Mouse (Mus musculus) common myeloid progenitor, adult 5-6 weeks (primary cell): ENCODE measurements around the gene Gm34653. TPM values are rescaled to one million over a fixed set of nuclear protein-coding genes. Genes with fewer than 3 reads are reported as not detected.
"Not testable (repeated sequence)": the region's sequence is repeated elsewhere in the genome, so short reads cannot be mapped to it uniquely, and the experiment has no call there.

Source experiments
- ATAC-seq: replicated peaks from 2 replicates; pipeline ENCODE4 v1.8.0; 2016; ENCODE audit warnings: low read depth, mild to moderate bottlenecking, moderate TSS enrichment, inconsistent platforms; ENCODE audit not compliant: poor library complexity, severe bottlenecking
- total RNA-seq: library from RNA; stranded (forward); fragments of 200-1000, 187-1606 nt; gene quantifications from 2 replicates; pipeline ENCODE4 v1.2.3, GENCODE M21; 2017

Gm34653 gene
- total RNA-seq, 1 experiment from 2014 or later: not detected

- ATAC-seq: no peak
Measured at GRCm38 (mm10) chr2:34812706-34813105, 20.1 kb upstream of the Gm34653 start.

DNA sequence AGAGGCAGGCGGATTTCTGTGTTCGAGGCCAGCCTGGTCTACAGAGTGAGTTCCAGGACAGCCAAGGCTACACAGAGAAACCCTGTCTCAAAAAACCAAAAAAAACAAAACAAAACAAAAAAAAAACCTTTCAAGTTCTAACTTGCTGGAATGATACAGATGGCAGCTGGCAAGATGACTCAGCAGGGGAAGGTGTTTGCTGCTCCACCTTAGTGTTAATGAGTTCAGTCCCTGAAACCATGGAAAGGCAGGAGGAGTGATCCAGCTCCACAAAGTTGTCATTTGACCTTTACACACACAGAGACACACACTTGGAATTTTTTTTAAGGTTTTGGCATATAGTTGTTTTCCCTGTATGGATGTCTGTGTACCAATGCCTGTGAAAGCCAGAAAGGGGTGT lies 16.9 kb upstream of the Gm34653 start:
- not testable (repeated sequence) for ATAC-seq

DNA sequence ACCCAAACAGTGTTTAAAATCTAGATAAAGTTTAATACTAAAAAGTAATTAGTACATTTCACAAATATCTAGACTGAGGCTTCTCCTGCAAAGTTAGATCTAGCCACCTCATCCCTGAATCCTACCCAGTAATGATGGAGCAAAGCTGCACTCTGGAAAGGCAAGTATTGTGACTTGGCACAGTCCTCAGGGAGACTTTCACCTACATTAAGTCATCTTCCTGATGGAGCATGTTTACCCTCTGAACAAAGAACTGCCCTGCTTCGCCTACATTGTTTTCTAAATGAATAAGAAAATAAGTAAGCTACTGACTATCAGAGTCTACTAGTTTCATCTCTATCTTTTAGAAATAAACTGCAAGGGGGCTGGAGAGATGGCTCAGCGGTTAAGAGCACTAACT lies 14.3 kb upstream of the Gm34653 start:
- ATAC-seq: no peak

GRCm38 (mm10) chr2:34825827-34826459 lies 6.9 kb upstream of the Gm34653 start, which contains the start of gene Fbxw2:
Gene Fbxw2, minus strand, starts transcription at chr2:34826311.
- peak; percentile 98 for ATAC-seq

DNA sequence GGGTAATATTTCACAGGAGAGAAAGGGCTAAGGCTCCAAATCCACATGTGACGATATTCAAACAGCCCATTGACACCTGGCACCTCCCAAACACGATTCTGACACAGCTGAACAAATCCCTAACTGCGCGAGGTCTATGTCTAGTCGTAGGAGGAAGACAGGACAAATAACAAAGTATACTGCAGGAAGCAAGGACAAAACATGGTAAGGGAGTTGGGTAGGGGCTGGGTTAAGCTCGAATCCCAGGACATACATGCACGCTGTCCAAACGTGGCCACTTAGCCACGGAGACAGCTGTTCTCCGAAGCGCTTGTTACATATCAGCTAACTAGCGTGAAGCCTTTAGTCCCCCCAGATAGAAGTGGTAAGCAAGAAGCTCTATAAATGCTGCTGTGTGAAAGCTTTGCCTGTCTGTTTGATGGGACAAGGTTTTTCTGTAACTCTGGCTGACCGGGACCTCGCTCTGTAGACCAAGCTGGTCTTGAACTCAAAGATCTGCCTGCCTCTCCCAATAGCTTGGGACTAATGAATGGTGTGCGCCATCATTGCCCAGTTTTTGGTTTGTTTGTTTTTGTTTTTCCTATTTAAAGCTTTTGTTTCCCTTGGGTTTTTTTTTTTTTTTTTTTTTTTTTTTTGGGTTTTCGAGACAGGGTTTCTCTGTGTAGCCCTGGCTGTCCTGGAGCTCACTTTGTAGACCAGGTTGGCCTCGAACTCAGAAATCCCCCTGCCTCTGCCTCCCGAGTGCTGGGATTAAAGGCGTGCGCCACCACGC lies 6.2 kb upstream of the Gm34653 start:
- peak; percentile 37 for ATAC-seq

DNA sequence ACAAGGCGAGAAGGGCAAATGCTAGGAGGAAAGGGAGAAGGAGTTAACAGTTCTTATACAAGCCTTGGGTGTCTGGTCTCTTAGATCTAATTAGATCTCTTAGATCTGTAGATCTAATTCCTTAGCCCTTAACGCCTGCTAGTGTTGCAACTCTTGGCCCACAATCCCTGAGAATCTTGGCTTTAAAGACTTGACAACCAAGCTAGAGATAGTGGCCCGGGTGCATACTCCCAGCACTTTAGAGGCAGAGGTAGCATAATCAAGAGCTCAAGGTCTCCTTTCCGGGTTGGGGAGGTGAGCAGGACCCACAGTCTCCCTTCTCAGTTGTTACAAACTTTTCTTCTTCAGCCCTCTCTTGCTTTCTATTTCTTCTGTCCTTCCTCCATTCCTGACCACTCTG lies 5.2 kb upstream of the Gm34653 start:
- no peak for ATAC-seq

DNA sequence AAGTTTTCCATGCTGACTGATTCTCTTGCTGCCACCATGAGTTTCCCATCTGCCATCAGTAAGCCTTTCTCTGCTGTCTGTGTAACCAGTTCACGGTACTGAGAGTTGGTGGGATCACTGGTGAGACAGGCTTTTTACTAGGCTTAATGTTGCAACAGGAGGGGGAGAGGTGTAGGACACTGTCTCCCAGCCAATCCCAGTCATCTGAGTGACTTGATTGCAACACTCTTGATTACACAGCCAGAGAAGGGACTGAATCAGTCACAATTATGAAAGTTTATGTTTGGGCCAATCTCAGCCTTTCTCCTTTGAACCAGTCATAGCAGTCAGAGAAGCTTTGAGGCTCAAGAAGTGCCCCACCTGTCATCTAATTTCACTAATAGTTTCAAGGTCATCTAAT lies 4.8 kb upstream of the Gm34653 start:
- ATAC-seq: 0 out of 2 replicates have a peak, but pooled peaks have one; percentile 24

DNA sequence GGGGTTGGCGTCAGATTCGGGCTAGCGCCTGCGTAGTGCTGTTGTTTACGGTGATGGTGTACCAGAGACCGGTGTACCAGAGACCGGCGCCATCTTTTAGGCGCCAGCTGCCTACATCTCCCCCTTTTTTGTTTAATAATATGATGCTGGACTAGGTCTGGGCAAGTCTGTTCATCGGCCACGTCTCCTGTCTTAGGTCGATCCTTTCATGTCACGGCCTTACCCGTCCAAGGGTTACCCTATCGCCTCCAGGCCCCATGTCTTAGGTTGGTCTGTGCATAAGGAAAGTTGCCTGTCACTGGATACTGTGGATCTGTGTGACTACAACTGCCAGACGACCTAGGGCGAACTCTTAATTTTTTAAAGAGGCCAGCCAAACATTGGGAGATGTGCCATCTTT lies 2.7 kb upstream of the Gm34653 start:
- ATAC-seq: not testable (repeated sequence)

DNA sequence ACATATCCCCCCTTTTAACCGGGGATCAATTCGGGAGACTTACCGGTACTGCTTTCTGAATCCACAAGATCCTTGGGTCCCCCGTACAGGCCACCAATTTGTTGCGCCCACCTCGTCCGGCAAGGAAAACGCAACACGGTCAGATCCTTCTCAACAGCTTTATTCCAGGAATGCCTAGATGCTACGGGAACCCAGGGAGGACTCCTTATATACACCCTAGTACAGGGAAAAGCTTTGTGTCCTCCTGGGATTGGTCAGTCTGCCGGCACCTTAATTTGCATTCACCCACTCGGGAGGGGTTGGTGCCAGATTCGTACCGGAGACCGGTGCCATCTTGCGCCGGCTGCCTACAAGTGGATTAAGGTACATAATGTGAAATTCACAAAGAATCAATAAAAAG lies 817 bp downstream of the Gm34653 start:
- no peak for ATAC-seq

- ATAC-seq: no peak
Measured at GRCm38 (mm10) chr2:34835669-34836068, 2.9 kb downstream of the Gm34653 start.

GRCm38 (mm10) chr2:34840143-34840542 lies 7.3 kb downstream of the Gm34653 start:
- not testable (repeated sequence) for ATAC-seq

DNA sequence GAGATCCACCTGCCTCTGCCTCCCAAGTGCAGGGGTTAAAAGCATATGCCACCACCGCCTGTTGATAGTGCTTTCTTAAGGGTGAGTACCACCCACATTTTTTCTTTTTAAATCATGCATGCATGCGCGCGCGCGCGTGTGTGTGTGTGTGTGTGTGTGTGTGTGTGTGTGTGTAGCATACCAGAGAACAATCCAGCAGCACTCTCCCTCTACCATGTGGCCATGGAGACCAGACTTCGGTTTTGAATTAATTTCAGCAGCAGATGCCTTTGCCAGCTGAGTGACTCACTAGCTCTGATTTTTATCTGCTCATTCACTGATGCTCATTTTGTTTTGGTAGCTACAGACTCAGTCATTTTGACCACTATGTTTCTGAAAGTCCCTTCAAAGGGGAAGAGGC lies 8.9 kb downstream of the Gm34653 start:
- ATAC-seq: no peak

- ATAC-seq: no peak
Measured at GRCm38 (mm10) chr2:34843211-34843939, 10.6 kb downstream of the Gm34653 start.

GRCm38 (mm10) chr2:34847702-34848101 lies 14.9 kb downstream of the Gm34653 start:
- ATAC-seq: no peak

- 0 out of 2 replicates have a peak, but pooled peaks have one; percentile 36 for ATAC-seq
Measured at GRCm38 (mm10) chr2:34855265-34855664, 22.5 kb downstream of the Gm34653 start.

DNA sequence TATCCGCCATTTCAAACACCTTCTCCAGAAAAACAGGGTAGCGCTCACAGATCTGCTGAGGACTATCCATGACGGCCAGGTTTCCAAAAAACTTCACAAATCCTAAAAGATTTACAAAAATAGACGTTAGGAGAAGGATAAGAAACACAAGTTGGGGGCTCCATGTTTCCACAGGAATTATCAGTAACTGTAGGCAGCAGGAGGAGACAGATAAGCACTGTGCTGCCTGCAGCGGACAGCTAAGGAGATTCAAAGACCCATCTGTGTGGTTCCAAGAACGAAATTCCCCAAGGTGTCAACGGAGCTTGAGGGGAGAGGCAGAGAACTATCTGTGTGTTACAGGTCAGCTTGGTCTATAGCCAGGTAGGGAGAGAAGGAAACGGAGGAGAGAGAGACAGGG lies 24.9 kb downstream of the Gm34653 start:
- no peak for ATAC-seq

- peak; percentile 63 for ATAC-seq
Measured at GRCm38 (mm10) chr2:34869680-34870079, 36.9 kb downstream of the Gm34653 start.

DNA sequence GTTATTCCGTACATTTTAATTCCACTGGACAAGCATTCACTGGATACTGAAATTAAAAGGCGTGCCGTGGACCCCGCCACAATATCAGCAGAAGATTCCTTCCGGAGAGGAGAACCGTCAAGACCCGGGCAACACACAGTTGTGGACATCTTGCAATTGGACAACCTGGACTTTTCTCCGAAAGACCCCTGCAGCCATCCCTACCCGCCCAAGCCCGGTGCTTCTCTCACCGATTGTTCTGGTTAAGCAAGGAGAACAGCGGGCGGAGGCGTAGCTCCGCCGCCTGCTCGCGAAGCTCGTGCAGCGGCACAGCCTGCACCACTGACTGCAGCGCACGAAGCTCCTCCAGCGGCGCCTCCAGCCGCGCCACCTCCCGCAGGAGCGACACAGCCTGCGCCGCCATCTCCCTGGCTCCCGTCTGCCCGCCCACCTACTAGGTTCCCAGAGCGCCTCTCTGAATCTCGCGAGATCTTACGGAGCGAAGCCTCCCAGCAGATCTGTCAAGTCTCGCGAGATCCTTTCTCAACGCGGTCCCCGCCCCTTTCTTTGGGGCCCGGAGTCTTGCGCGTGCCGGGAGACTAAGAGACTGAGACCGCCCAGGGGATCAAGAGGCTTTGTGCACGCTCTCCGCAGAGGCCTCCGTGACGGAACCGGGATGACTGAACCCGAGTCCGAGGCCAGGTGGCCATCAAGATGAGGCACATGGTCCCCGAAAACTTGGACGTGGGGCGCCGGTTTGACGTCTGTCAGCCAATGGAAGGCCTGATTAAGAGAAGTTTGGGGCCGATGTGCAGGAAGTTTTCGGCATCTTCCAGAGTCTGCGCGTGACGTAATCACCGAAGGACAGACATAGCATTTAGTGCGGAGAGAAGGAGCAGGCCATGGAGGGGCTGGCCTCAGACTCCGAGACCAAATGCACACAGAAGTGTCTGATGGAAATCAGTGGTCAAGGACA lies 38.0 kb downstream of the Gm34653 start:
- ATAC-seq: peak; percentile 92

GRCm38 (mm10) chr2:34874271-34874670 lies 41.5 kb downstream of the Gm34653 start, which contains the start of gene Cutal:
Gene Cutal, plus strand, starts transcription at chr2:34874396.
- no peak for ATAC-seq
